Mouse (Mus musculus) bone marrow, adult 2 months (tissue): Measurements from ENCODE around the gene Mrps12. TPM values are rescaled to one million over a fixed set of nuclear protein-coding genes. Genes with fewer than 3 reads are reported as not detected.
"Not testable (repeated sequence)": the region's sequence is repeated elsewhere in the genome, so short reads cannot be mapped to it uniquely, and the experiment has no call there.

Experiments used
- H3K27ac ChIP-seq: fragments of 200-500 bp; 2 replicates; pipeline ENCODE4 v1.5.1; 2012; ENCODE audit warnings: low read depth, mild to moderate bottlenecking, control low read depth, inconsistent platforms, low read length; ENCODE audit not compliant: control insufficient read depth, poor library complexity, insufficient read depth
- H3K4me1 ChIP-seq: fragments of 200-500 bp; 2 replicates; pipeline ENCODE4 v1.6.1; 2011; ENCODE audit warnings: low read length; ENCODE audit not compliant: control insufficient read depth, insufficient read depth
- H3K4me3 ChIP-seq: fragments of 200-500 bp; replicated peaks from 2 replicates; pipeline ENCODE3; 2011; ENCODE audit warnings: mild to moderate bottlenecking, low read depth, low read length, control low read depth; ENCODE audit not compliant: control insufficient read depth
- CTCF ChIP-seq: fragments of 200-500 bp; IDR thresholded peaks from 2 replicates; pipeline ENCODE4 v1.5.1; 2011; ENCODE audit warnings: low read length, control low read depth; ENCODE audit not compliant: control insufficient read depth, insufficient read depth
- POLR2A ChIP-seq: fragments of 200-500 bp; IDR thresholded peaks from 2 replicates; pipeline ENCODE4 v1.6.1; 2011; ENCODE audit warnings: low read depth, mild to moderate bottlenecking, control low read depth, low read length, borderline replicate concordance; ENCODE audit not compliant: control insufficient read depth
- WGBS: fragments of 180-500 bp; shearing (Covaris S2); methylation state at CpG from one replicate; pipeline ENCODE4 v1.1.7; 2018; 5-methylcytosine and 5-hydroxymethylcytosine counted together
- polyA plus RNA-seq: library from polyadenylated mRNA; stranded (reverse); fragments of >200 nt; gene quantifications from 2 replicates; pipeline ENCODE4 v1.2.4, GENCODE M21; 2011; ENCODE audit warnings: low replicate concordance; ENCODE audit not compliant: missing spikeins, insufficient read depth, insufficient read length

Gene Mrps12
- polyA plus RNA-seq, 1 experiment: 85.1 TPM

DNA sequence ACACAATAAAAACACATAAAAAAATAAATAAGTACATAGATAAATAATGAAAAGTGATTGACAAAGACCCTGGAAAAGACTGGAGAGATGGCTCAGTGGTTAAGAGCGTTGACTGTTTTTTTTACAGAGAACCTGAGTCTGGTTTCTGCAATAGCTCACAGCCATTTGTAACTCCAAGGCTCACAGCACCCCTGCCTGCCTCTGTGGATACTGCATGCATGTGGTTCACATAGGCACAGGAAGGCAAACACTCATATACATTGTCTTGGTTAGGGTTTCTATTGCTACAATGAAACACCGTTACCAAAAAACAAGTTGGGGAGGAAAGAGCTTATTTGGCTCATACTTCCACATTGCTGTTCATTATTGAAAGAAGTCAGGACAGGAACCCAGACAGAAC, 26.0 kb downstream of the Mrps12 start:
- 74% methylated on average over 2 of the region's 2 CpGs for WGBS

DNA sequence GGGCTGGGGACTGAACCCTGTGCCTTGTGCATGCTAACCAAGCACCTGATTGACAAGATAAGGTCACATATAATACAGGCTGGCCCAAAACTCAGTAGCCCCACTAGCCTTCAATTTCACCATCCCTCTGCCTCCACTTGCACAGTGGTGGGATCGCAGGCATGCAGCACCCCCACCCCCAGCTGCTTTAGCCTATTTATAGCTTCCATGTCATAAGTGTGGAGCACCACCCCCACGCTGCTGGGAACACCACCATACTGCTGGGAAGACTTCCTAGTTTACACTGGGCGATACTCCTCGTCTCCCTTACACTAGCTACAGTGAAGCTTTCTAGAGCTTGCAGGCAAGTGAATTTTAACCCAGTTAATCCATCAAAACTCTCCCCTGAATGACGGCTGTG, 27.0 kb downstream of the Mrps12 start:
- H3K4me3 ChIP-seq: no peak overlapping the region
- H3K4me1 ChIP-seq: no peaks in the 10 kb centered on the region; the same call in 1 of the 2 replicates
- TF ChIP-seq CTCF: no peak
- TF ChIP-seq POLR2A: no peak
- H3K27ac ChIP-seq: no peak overlapping the region
- 76% methylated on average over 5 of the region's 5 CpGs for WGBS

More for the DNA sequence above, 26.0 kb downstream of the Mrps12 start:
- Histone ChIP-seq H3K4me3 (no peak overlapping the region), H3K4me1 (no peaks in the 10 kb centered on the region; the same call in 1 of the 2 replicates), H3K27ac (no peak overlapping the region)
- TF ChIP-seq POLR2A (no peak), CTCF (no peak)

DNA sequence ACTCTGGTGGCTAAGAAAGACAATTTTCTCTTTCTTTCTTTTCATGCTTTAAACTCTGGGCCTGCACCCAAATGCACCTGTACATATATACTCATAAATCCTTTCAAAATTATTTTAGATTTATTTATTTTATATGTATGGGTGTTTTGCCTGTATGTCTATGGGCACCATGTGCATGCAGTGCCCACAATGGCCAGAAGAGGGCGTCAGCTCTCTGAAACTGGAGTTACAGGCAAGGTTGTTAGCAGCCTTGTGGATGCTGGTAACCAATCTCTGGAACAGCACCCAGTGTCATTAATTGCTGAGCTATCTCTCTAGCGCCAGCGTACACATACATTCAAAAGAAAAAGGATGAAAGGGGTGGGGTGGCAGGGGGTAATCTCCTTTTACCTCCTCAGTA, 30.7 kb downstream of the Mrps12 start:
- Histone ChIP-seq H3K4me1 (no peaks in the 10 kb centered on the region), H3K27ac (no peak overlapping the region), H3K4me3 (no peak overlapping the region)
- 63% methylated on average over 3 of the region's 3 CpGs for WGBS
- TF ChIP-seq CTCF: peak; percentile 34; the same call in 1 of the 2 replicates
- TF ChIP-seq POLR2A: no peak

DNA sequence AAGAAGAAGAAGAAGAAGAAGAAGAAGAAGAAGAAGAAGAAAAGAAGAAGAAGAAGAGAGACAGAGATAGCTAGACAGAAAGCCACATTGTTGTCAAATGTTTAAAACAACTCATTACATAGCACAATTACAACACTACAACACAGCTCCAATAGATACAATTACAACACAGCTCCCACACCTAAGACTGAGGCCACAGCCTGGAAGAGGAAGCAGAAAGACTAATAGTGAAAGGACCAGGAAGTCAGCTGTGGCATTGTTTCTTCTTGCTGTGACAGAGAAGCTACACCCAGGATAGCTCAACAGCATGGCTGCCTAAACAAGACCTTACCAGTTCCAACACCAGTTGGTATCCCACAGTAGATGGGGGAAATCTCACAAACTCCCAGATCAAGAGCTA, 32.2 kb downstream of the Mrps12 start:
- H3K4me1 ChIP-seq: no peaks in the 10 kb centered on the region
- no peak overlapping the region for H3K27ac ChIP-seq
- TF ChIP-seq POLR2A (no peak), CTCF (no peak)
- no peak overlapping the region for H3K4me3 ChIP-seq

DNA sequence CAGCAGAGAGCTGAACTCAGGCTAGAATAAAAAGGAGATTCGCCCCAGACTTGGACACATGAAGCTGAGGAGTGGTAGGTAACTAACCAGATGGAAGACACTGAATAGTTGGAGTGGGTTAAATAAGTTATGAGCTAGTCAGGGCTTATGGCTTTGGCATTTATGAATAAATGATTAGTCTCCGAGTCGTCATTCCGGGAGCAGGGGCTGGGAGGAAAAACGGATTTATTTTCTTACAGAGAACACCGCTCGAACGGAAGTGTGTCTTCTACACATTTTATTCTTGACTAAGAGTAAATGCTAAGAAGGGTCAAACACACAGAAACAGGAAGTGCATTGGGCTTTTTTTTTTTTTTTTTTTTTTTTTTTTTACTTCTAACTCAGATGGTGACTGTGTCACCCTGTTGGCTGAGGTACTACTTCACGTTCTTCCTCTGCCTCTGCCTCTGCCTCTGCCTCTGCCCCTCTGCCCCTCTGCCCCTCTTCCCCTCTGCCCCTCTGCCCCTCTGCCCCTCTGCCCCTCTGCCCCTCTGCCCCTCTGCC, 38.9 kb downstream of the Mrps12 start:
- TF ChIP-seq POLR2A (no peak), CTCF (no peak)
- no peak overlapping the region for H3K27ac ChIP-seq
- no peaks in the 10 kb centered on the region for H3K4me1 ChIP-seq
- WGBS: 7% methylated on average over 9 of the region's 9 CpGs
- no peak overlapping the region for H3K4me3 ChIP-seq

DNA sequence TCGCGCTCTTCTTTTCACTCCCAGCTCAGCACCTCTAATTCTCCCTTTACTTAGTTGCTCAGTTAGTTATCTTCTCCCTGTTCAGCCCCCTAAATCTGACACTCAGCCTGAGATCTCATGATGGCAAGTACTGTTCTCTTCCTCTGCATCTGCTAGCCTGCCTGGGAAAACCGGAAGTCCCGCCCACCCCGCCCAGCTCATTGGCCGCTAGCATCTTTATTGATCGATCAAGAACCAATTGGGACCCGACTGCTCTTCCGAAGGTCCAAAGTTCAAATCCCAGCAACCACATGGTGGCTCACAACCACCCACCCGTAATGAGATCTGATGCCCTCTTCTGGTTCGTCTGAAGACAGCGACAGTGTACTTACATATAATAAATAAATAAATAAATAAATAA, 40.3 kb downstream of the Mrps12 start:
- WGBS: 89% methylated on average over 12 of the region's 12 CpGs
- H3K27ac ChIP-seq, H3K4me3 ChIP-seq, H3K4me1 ChIP-seq: not testable (repeated sequence)

DNA sequence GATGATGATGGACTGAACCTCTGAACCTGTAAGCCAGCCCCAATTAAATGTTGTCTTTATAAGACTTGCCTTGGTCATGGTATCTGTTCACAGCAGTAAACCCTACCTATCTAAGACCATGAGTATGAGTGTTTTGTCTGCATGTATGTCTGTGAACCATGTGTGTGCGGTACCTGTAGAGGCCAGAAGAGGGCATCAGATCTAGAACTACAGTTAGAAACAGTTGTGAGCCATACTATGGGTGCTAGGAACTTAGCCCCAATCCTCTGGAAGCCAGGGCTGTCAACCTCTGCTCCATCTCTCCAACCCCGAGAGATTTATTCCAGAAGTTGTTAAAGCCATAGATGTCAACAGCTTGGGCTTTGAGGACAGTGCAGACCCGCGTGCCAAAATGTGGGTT, 41.4 kb downstream of the Mrps12 start:
- 89% methylated on average over 4 of the region's 4 CpGs for WGBS
- no peak overlapping the region for H3K27ac ChIP-seq
- H3K4me3 ChIP-seq: no peak overlapping the region

DNA sequence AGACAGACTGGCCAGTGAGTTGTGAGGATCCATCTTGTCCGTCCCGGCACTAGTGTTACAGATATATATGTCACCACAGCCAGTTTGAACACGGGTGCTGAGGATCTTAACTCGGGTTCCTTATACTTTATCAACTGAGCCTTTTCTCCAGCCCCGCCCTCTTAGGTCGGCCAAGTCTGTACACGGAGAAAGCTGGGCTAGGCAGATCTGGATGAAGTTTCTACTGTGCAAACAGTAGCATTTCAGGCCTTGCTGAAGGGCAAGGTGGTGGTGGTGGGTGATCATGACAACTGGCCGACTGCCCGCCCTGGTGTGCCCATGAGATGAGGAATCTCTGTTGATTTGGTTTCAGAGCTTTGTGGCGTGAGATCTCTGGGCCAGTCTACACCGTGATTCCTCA, 44.3 kb downstream of the Mrps12 start:
- TF ChIP-seq CTCF: no peak
- no peak for TF ChIP-seq POLR2A
- no peak overlapping the region for H3K27ac ChIP-seq
- 81% methylated on average over 11 of the region's 11 CpGs for WGBS
- no peaks in the 10 kb centered on the region for H3K4me1 ChIP-seq
- H3K4me3 ChIP-seq: no peak overlapping the region

More for the DNA sequence above, 41.4 kb downstream of the Mrps12 start:
- TF ChIP-seq CTCF (no peak), POLR2A (no peak)
- no peaks in the 10 kb centered on the region for H3K4me1 ChIP-seq

DNA sequence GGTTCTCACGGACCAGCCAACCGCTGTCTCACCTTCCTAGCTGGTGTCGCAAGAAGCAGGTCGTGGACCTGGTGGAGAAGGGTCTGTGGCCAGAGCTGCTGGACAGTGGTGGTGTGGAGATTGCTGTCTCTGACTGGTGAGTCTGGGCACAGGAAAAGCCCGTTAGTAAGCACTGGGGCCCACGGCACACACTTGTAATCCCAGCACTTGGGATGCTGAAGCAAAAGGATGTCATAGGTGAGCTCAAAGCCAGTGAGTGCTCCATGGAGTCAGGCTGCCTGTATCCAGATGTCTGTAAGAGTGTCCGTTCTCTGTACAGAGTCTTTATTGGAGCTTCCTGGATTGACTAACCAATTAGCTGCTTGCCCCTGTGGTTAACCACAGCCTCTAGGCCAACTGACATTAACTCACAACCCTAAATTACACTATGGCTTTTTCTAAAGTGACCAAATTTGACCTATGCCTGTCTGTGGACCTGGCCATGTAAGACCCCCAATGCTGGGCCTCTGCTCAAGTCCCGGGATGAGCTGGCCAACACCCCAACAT, 46.6 kb downstream of the Mrps12 start:
- H3K4me1 ChIP-seq: no peaks in the 10 kb centered on the region
- peak overlapping the region; percentile 50 for H3K4me3 ChIP-seq
- TF ChIP-seq CTCF (no peak), POLR2A (no peak)
- 28% methylated on average over 8 of the region's 8 CpGs for WGBS
- H3K27ac ChIP-seq: peak overlapping the region; percentile 56
